Mouse (Mus musculus) layer of hippocampus, adult 11-12 months (tissue): Measurements from ENCODE around the gene Lrp6.

ENCODE experiments used
- DNase-seq: peaks from one replicate; pipeline ENCODE4 v3.0.0; 2022; ENCODE audit warnings: low spot score

The Lrp6 gene

GRCm38 (mm10) chr6:134494828-134495698 is 71.7 kb downstream of the Lrp6 start:
- peak; percentile 54 for DNase-seq

GRCm38 (mm10) chr6:134489637-134490036 is 77.1 kb downstream of the Lrp6 start:
- DNase-seq, result no peak

GRCm38 (mm10) chr6:134489130-134489529 is 77.6 kb downstream of the Lrp6 start:
- DNase-seq, result no peak

GRCm38 (mm10) chr6:134486318-134486717 is 80.4 kb downstream of the Lrp6 start:
- DNase-seq, result no peak

GRCm38 (mm10) chr6:134479481-134479880 is 87.3 kb downstream of the Lrp6 start:
- DNase-seq, result no peak

GRCm38 (mm10) chr6:134473143-134473561 is 93.6 kb downstream of the Lrp6 start:
- no peak for DNase-seq

- DNase-seq, result peak; percentile 69
Observed at GRCm38 (mm10) chr6:134470857-134471256, 95.9 kb downstream of the Lrp6 start.

- no peak for DNase-seq
Observed at GRCm38 (mm10) chr6:134469297-134469696, 97.5 kb downstream of the Lrp6 start.

GRCm38 (mm10) chr6:134466671-134467229 is 100.0 kb downstream of the Lrp6 start:
- no peak for DNase-seq

GRCm38 (mm10) chr6:134461175-134461574 is 105.6 kb downstream of the Lrp6 start:
- DNase-seq, result no peak

- DNase-seq, result no peak
Observed at GRCm38 (mm10) chr6:134458376-134458775, 108.4 kb downstream of the Lrp6 start.

GRCm38 (mm10) chr6:134454093-134454492 is 112.7 kb downstream of the Lrp6 start:
- DNase-seq, result no peak

- no peak for DNase-seq
Observed at GRCm38 (mm10) chr6:134450661-134451119, 116.1 kb downstream of the Lrp6 start.

- no peak for DNase-seq
Observed at GRCm38 (mm10) chr6:134449958-134450357, 116.8 kb downstream of the Lrp6 start.

GRCm38 (mm10) chr6:134448451-134448850 is 118.3 kb downstream of the Lrp6 start:
- no peak for DNase-seq

GRCm38 (mm10) chr6:134443925-134444324 is 122.8 kb downstream of the Lrp6 start:
- DNase-seq, result no peak

GRCm38 (mm10) chr6:134443198-134443904 is 123.4 kb downstream of the Lrp6 start:
- DNase-seq, result no peak

GRCm38 (mm10) chr6:134442219-134442618 is 124.5 kb downstream of the Lrp6 start:
- DNase-seq, result no peak

GRCm38 (mm10) chr6:134441716-134442115 is 125.0 kb downstream of the Lrp6 start:
- no peak for DNase-seq

- no peak for DNase-seq
Observed at GRCm38 (mm10) chr6:134440023-134440422, 126.7 kb downstream of the Lrp6 start.

GRCm38 (mm10) chr6:134439401-134440021 is 127.3 kb downstream of the Lrp6 start:
- DNase-seq, result peak; percentile 39

GRCm38 (mm10) chr6:134436955-134437354 is 129.8 kb downstream of the Lrp6 start:
- DNase-seq, result no peak
